Mouse (Mus musculus): ENCODE results near the gene Il34. TPM values are rescaled to one million over a fixed set of nuclear protein-coding genes. Genes with fewer than 3 reads are reported as not detected.

The Il34 gene
- polyA plus RNA-seq, 1 experiment, result not detected

DNA sequence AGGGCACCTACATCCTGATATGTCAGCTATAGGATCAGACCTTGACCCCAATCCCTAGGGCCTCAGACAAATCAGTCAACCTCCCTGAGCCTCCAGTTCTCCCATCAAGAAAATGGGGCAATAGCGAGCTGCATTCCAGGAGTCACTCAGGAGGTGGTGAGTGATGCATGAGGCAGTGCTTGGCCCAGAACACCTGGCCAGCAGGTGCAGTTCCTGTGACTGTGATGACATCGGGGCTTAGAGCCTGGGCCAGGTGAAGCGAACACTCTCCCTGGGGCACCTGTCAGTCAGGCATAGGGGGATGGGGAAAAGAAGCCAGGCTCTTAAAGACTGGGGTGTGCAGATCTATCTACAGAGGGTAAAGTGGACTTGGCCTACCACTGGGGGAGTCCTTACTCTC, 81.2 kb downstream of the Il34 start:
- no peak for TF ChIP-seq POLR2A (IDR thresholded peaks at IDR 0.05; ENCODE audit: insufficient read depth, low read depth, low read length)
- no peak for TF ChIP-seq CTCF (IDR thresholded peaks at IDR 0.05; ENCODE audit: insufficient read depth, low read depth, low read length)
- Histone ChIP-seq H3K4me1 (ENCODE audit: control insufficient read depth, insufficient read depth, low read length) (peaks cover 64% of the 10 kb centered on the region), H3K27ac (ENCODE audit: insufficient read depth, low read depth, low read length) (peak overlapping the region; percentile 83), H3K4me3 (ENCODE audit: insufficient read depth, low read depth, low read length) (no peak overlapping the region)
- 61% methylated on average over 3 of the region's 3 CpGs for WGBS

DNA sequence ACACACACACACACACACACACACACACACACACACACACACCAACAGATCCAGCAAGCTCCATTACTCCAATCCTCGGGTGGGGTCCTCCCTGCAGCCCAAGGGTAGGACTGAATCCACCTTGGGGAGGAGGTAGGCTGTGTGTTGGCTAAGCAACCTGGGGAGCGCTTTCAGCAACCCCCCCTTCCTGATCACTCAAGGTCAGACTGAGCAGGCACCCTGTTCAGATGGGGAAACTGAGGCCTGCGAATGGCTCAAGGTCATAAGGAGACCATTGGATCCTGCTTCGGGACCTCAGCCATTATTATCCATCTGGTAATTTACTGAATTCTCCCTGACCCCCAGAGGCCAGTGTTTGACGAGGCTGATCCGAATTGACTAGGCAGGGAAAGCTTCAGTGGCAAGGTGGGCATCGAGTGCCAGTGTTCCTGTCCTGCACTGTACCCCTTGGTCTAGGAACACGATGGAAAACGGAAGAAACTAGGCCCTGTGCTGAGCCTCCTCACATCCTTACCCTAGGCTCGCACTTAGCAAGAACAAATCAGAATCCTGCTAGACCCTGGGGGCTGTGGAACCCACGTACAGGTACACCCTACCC, 83.2 kb downstream of the Il34 start:
- WGBS, result 18% methylated on average over 11 of the region's 11 CpGs
- Histone ChIP-seq H3K4me3 (ENCODE audit: insufficient read depth, low read depth, low read length) (peak overlapping the region; percentile 94), H3K4me1 (ENCODE audit: control insufficient read depth, insufficient read depth, low read length) (peaks cover 73% of the 10 kb centered on the region), H3K27ac (ENCODE audit: insufficient read depth, low read depth, low read length) (peak overlapping the region; percentile 83)
- TF ChIP-seq POLR2A (IDR thresholded peaks at IDR 0.05; ENCODE audit: insufficient read depth, low read depth, low read length), result no peak
- TF ChIP-seq CTCF (IDR thresholded peaks at IDR 0.05; ENCODE audit: insufficient read depth, low read depth, low read length), result no peak

DNA sequence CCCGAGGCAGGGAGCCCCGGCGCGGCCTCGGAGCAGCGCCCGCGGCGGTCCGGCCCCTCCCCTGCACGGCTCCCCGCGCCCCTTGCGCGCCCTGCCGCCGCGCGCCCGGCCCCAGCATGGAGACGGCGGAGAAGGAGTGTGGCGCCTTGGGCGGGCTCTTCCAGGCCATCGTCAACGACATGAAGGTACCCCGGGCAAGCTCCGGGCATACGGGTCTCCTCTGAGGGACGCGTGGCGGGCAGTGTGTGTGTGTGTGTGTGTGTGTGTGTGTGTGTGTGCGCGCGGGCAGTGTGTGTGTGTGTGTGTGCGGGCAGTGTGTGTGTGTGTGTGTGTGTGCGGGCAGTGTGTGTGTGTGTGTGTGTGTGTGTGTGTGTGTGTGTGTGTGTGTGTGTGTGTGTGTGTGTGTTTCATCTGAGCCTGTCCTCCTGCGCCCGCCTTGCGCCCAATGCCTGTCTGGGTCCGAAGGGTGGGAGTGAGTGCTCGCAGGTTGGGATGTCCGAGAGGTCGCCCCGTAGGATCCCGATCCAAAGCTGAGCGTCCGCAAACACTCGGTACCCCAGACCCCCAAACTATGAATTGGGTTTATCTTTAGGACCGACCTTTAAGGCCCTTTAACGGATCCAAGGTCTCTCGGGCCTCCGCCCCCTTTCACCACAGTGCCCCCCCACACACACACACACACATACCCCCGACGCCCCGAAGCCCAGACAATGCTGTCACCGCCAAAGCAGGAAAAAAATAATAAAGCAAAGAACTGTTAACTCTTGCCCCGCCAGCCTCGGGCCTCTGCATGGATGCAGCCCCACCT, 83.9 kb downstream of the Il34 start:
- 4% methylated on average over 53 of the region's 59 CpGs for WGBS

DNA sequence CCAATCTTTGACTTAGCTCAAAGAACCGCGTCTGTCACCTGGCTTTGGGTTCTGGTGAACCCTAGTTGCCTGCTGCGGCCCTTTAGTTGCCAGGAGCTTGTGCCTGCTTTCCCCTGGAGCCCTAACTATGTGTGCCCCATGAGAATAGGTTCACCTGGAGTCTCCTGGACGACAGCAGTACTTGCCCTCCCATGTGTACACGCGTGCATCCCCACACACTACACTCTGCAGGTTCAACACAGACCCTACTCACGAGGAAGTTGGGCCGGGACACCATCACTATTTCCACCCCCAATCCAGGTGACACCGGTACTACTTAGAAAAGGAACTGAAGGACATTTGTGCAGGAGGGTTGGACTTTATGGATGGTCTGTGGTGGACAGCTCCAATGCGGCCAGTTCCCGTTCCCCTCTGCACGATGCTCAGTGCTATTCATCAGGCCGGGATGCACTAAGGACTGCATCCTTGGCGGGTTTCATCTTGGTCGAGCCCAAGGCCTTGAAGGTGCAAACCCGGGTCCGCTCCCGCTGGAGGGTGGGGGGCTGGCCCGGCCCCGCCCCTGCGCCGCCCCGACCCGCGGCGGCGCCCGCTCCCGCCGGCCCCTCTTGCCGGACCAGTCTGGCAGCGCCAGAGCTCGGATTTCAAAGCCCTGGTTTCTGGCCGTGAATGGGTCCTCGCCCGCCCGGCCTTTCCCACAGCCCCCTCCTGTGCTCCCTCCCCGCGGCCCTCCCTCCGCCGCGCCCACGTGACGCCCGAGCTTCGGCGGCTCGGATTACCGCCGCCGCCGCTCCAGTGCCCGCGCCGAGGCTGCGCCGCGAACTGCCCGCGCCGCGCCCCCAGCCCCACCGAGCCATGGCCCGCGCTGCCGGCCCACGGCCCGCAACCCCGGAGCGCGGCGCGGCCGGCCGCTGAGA, 84.8 kb downstream of the Il34 start, which contains the start of gene Mtss1l:
Gene Mtss1l (plus strand): TSS at position 792 of the 914 bp plus-strand sequence.
- H3K27ac ChIP-seq (ENCODE audit: insufficient read depth, low read depth, low read length), result peak within 1 kb of the TSS; percentile 83
- peak within 1 kb of the TSS; percentile 94 for H3K4me3 ChIP-seq (ENCODE audit: insufficient read depth, low read depth, low read length)
- 8% methylated on average over 75 of the region's 75 CpGs for WGBS
- TF ChIP-seq CTCF (IDR thresholded peaks at IDR 0.05; ENCODE audit: insufficient read depth, low read depth, low read length) (no peak), POLR2A (IDR thresholded peaks at IDR 0.05; ENCODE audit: insufficient read depth, low read depth, low read length) (peak; percentile 29; the same call in 1 of the 2 replicates)
- peaks cover 77% of the 10 kb centered on the region for H3K4me1 ChIP-seq (ENCODE audit: control insufficient read depth, insufficient read depth, low read length)

More for the DNA sequence above, 83.9 kb downstream of the Il34 start:
- Histone ChIP-seq H3K4me3 (ENCODE audit: insufficient read depth, low read depth, low read length) (peak overlapping the region; percentile 94), H3K4me1 (ENCODE audit: control insufficient read depth, insufficient read depth, low read length) (peaks cover 72% of the 10 kb centered on the region), H3K27ac (ENCODE audit: insufficient read depth, low read depth, low read length) (peak overlapping the region; percentile 83)
- TF ChIP-seq POLR2A (IDR thresholded peaks at IDR 0.05; ENCODE audit: insufficient read depth, low read depth, low read length), result no peak
- TF ChIP-seq CTCF (IDR thresholded peaks at IDR 0.05; ENCODE audit: insufficient read depth, low read depth, low read length), result no peak

DNA sequence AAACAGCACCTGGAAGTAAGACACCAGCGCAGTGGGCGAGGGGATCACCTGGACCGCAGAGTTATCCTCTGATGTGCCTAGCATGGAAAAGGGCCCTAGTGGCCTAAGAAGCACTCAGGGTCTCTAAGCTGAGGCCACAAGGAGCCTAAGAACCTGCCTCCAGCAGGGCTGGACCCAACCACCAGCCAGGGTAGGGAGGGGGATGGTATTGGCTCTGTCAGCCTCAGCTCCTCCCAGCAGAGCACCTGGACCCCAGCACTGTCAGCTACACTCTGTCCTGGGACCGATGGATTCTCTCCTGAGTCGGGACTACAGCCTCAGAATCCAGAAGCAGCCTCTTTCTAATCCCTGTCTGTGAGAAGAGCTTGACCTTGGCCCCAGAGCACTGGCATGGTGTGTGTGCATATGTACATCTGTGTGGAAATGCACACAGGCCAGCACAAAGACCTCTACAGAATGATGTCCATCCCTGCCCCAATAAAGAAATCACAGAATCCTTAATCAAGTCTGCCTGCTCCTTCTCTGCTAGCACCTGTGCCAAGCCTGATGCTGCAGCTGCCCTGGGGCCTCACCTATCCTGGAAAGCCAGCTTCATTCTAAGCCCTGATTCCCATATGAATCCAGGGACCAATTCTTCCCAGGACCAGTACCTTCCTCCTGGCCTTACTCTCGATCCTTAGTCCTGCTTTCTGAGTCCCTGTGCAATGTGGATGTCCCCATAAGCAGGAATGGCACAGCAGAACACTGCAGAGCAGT, 85.6 kb downstream of the Il34 start:
- TF ChIP-seq POLR2A (IDR thresholded peaks at IDR 0.05; ENCODE audit: insufficient read depth, low read depth, low read length), result no peak
- no peak for TF ChIP-seq CTCF (IDR thresholded peaks at IDR 0.05; ENCODE audit: insufficient read depth, low read depth, low read length)
- no peak overlapping the region for H3K4me3 ChIP-seq (ENCODE audit: insufficient read depth, low read depth, low read length)
- WGBS, result 72% methylated on average over 6 of the region's 6 CpGs

DNA sequence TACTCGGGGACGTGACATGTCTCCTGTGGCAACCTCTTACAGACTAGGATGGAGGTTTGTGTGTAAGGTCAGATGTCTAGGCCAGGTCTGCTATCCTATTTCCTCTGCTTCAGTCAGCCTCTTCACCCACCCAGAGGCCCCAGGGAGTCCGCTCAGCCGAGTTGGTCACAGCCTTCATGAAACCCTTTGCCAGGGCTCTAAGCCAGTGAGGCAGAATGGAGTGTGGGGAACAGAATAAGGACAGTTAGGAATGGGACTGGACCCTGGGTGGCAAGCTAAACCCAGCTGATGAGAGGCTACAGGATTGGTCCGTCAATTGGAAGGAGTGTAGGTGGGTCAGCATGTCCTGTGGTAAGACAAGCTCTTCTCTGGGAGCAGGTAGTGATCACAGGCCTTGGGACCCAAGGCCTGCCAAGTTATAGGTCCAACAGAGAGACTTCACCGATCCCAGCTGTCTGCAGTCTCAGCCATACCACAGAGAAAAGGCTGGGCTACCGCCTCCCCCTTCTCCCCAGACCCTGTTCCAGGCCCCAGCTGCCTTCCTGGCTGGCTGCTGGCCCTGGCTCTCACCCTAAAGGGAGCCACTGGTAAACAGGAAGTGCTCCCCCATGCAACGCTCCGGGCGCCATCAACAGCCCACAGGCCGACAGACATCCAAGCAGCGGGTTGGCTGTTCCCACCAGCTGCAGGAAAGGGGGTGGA, 86.6 kb downstream of the Il34 start:
- TF ChIP-seq POLR2A (IDR thresholded peaks at IDR 0.05; ENCODE audit: insufficient read depth, low read depth, low read length), result no peak
- no peak for TF ChIP-seq CTCF (IDR thresholded peaks at IDR 0.05; ENCODE audit: insufficient read depth, low read depth, low read length)
- WGBS, result 39% methylated on average over 12 of the region's 12 CpGs
- peaks cover 76% of the 10 kb centered on the region for H3K4me1 ChIP-seq (ENCODE audit: control insufficient read depth, insufficient read depth, low read length)
- H3K27ac ChIP-seq (ENCODE audit: insufficient read depth, low read depth, low read length), result peak overlapping the region; percentile 81
- no peak overlapping the region for H3K4me3 ChIP-seq (ENCODE audit: insufficient read depth, low read depth, low read length)

More for the DNA sequence above, 85.6 kb downstream of the Il34 start:
- peak overlapping the region; percentile 81 for H3K27ac ChIP-seq (ENCODE audit: insufficient read depth, low read depth, low read length)
- H3K4me1 ChIP-seq (ENCODE audit: control insufficient read depth, insufficient read depth, low read length), result peaks cover 77% of the 10 kb centered on the region

DNA sequence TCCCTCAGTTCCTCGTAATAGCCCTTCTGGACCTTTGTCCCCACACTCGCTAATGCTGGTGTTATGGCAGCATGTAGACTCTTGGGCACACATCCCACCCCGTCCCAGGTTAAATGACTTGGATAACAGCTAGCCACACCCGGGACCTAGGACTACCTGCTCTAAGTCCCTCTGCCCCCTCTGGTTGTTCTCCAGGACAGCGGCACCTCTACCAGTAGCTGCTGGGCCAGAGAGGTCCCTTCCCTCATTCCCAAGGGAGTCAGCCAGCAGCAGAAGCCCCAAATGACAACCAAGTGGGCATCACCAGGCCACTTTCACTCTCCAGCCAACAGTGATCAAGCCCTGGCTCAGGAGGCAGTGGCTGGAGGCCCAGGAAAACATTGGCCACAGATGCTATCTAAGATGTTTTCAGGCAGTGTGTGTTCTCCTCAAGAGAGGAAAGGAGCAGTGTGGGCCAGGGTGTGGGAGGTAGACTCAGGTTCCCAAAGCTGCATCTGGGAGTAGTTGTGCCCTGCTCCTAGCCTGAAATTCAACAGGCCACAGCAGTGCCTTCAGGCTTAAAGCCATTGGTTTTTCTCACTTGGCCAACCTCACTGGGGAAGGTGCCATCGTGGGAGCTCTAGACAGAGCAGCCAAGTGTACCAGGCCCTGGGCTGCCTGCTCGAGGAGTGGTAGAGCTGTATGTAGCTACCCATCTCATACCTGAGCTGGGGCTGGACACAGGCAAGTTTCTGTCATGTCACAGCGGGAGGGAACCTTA, 87.3 kb downstream of the Il34 start:
- H3K27ac ChIP-seq (ENCODE audit: insufficient read depth, low read depth, low read length), result peak overlapping the region; percentile 81
- 76% methylated on average over 8 of the region's 8 CpGs for WGBS
- no peak overlapping the region for H3K4me3 ChIP-seq (ENCODE audit: insufficient read depth, low read depth, low read length)
- peaks cover 69% of the 10 kb centered on the region for H3K4me1 ChIP-seq (ENCODE audit: control insufficient read depth, insufficient read depth, low read length)
- no peak for TF ChIP-seq CTCF (IDR thresholded peaks at IDR 0.05; ENCODE audit: insufficient read depth, low read depth, low read length)
- no peak for TF ChIP-seq POLR2A (IDR thresholded peaks at IDR 0.05; ENCODE audit: insufficient read depth, low read depth, low read length)

All from olfactory bulb, adult 2 months (tissue).